Mouse (Mus musculus) liver, embryonic 15.5 days (tissue): ENCODE measurements around the gene Serpinb6a. TPM values are rescaled to one million over a fixed set of nuclear protein-coding genes. Genes with fewer than 3 reads are reported as not detected.

Source experiments
- ATAC-seq: fragments of 200-750 bp; cut with Nextera tagmentation; 2 replicates; pipeline ENCODE4 v1.8.0; 2017; ENCODE audit warnings: moderate number of reproducible peaks, mild to moderate bottlenecking, moderate library complexity; ENCODE audit not compliant: insufficient read depth
- H3K27ac ChIP-seq: fragments of 300-500 bp; sonication (generic); replicated peaks from 2 replicates; pipeline ENCODE4 v1.5.1; 2015; ENCODE audit warnings: mild to moderate bottlenecking, inconsistent platforms
- H3K27me3 ChIP-seq: fragments of 300-500 bp; sonication (generic); 2 replicates; pipeline ENCODE4 v1.6.1; 2015; ENCODE audit warnings: mild to moderate bottlenecking, inconsistent platforms
- H3K36me3 ChIP-seq: fragments of 300-500 bp; sonication (generic); replicated peaks from 2 replicates; pipeline ENCODE4 v1.6.1; 2015; ENCODE audit warnings: moderate library complexity, mild to moderate bottlenecking, inconsistent platforms
- H3K4me1 ChIP-seq: fragments of 300-500 bp; sonication (generic); replicated peaks from 2 replicates; pipeline ENCODE4 v1.6.1; 2015; ENCODE audit warnings: inconsistent platforms
- H3K4me2 ChIP-seq: fragments of 300-500 bp; sonication (generic); 2 replicates; pipeline ENCODE4 v1.6.1; 2015; ENCODE audit warnings: moderate library complexity, mild to moderate bottlenecking, inconsistent platforms
- H3K4me3 ChIP-seq: fragments of 300-500 bp; sonication (generic); replicated peaks from 2 replicates; pipeline ENCODE4 v1.5.1; 2015; ENCODE audit warnings: mild to moderate bottlenecking, inconsistent platforms
- H3K9ac ChIP-seq: fragments of 300-500 bp; sonication (generic); 2 replicates; pipeline ENCODE4 v1.6.1; 2015; ENCODE audit warnings: moderate library complexity, mild to moderate bottlenecking, inconsistent platforms
- H3K9me3 ChIP-seq: fragments of 300-500 bp; sonication (generic); replicated peaks from 2 replicates; pipeline ENCODE4 v1.6.1; 2016; ENCODE audit warnings: inconsistent platforms
- WGBS: fragments of 180-500 bp; shearing (Covaris S2); methylation state at CpG from one replicate; pipeline ENCODE4 v1.1.7; 2015; ENCODE audit warnings: mixed read lengths; ENCODE audit not compliant: insufficient replicate concordance; 5-methylcytosine and 5-hydroxymethylcytosine counted together
- polyA plus RNA-seq: library from polyadenylated mRNA; unstranded; fragments of >200 nt; fragmentation: Nextera tagmentation; extraction: Ambion mirVana; gene quantifications from 2 replicates; pipeline ENCODE4 v1.2.1, GENCODE M21; 2015

Serpinb6a gene
- polyA plus RNA-seq, 1 experiment from 2014 or later: 15.8 TPM

- peaks cover 30% of the 10 kb centered on the region for H3K4me1 ChIP-seq
- peak within 1 kb of the TSS; percentile 70 for H3K27ac ChIP-seq
- WGBS: under 1% methylated on average over 37 of the region's 37 CpGs
- H3K9ac ChIP-seq: peak within 1 kb of the TSS; percentile 83
- no peaks in the 10 kb centered on the region for H3K9me3 ChIP-seq
- peaks cover 16% of the 10 kb centered on the region for H3K36me3 ChIP-seq
- H3K27me3 ChIP-seq: no peaks in the 10 kb centered on the region
- peak within 1 kb of the TSS; percentile 81 for H3K4me3 ChIP-seq
- peak; percentile 82 for ATAC-seq
- peak within 1 kb of the TSS; percentile 88 for H3K4me2 ChIP-seq
Measured at GRCm38 (mm10) chr13:34037172-34038055, 34.8 kb upstream of the Serpinb6a start, which contains the start of gene Bphl. TSS of gene Bphl (plus strand) at chr13:34037597.

- Histone ChIP-seq H3K9me3 (no peaks in the 10 kb centered on the region), H3K4me3 (no peak overlapping the region), H3K9ac (0 out of 2 replicates have a peak overlapping the region, but pooled peaks have one; percentile 83), H3K27me3 (no peaks in the 10 kb centered on the region), H3K27ac (peak overlapping the region; percentile 70; the same call in 1 of the 2 replicates), H3K36me3 (peaks cover 23% of the 10 kb centered on the region), H3K4me2 (peak overlapping the region; percentile 88; the same call in 1 of the 2 replicates), H3K4me1 (peaks cover 33% of the 10 kb centered on the region)
- no peak for ATAC-seq
- 76% methylated on average over 5 of the region's 5 CpGs for WGBS
Measured at GRCm38 (mm10) chr13:34036726-34037125, 34.1 kb upstream of the Serpinb6a start.

DNA sequence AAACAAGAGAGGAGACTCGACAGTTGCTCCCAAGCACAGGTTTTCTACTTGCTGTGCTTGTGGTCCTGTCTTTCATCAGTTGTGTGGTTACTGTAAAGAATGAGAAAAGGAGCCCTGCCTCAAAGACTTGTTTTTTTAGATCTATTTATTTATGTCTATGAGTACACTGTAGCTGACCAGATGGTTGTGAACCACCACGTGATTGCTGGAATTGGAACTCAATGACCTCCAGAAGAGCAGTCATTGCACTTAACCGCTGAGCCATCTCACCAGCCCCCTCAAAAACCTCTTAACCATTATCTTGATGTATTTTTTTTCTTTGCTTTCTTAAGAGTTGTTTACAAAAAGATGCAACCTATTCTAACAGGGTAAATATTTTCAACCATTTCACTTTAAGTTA is 32.8 kb upstream of the Serpinb6a start:
- H3K36me3 ChIP-seq: peaks cover 34% of the 10 kb centered on the region
- 71% methylated on average over 3 of the region's 3 CpGs for WGBS
- H3K4me1 ChIP-seq: peaks cover 36% of the 10 kb centered on the region
- H3K27me3 ChIP-seq: no peaks in the 10 kb centered on the region
- no peak overlapping the region for H3K9ac ChIP-seq
- no peak for ATAC-seq
- H3K4me3 ChIP-seq: no peak overlapping the region
- H3K27ac ChIP-seq: no peak overlapping the region
- H3K4me2 ChIP-seq: no peak overlapping the region
- no peaks in the 10 kb centered on the region for H3K9me3 ChIP-seq

DNA sequence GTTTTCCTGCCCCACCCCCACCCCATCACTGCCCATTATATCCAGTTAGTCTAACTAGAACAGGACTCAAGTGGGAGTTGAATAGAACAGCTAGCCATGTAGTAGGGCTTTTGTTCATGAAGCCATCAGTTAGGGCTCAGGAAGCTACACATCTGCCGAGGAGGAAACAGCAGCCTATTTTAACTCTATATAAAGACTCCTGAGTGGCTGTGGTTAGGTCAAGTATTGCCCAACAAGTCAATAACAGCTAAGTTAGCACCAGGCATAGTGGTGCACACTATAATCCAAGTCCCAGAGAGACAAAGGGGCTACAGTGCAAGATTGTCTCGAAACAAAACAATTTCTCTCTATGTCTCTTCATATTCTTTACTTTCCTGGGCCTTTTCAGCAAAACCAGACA is 29.4 kb upstream of the Serpinb6a start:
- no peak overlapping the region for H3K9ac ChIP-seq
- no peak overlapping the region for H3K27ac ChIP-seq
- peaks cover 16% of the 10 kb centered on the region for H3K4me1 ChIP-seq
- WGBS: 30% methylated on average over 2 of the region's 2 CpGs
- H3K4me2 ChIP-seq: no peak overlapping the region
- ATAC-seq: peak; percentile 25; the same call in 1 of the 2 replicates
- no peak overlapping the region for H3K4me3 ChIP-seq
- no peaks in the 10 kb centered on the region for H3K9me3 ChIP-seq
- peaks cover 61% of the 10 kb centered on the region for H3K36me3 ChIP-seq
- no peaks in the 10 kb centered on the region for H3K27me3 ChIP-seq

DNA sequence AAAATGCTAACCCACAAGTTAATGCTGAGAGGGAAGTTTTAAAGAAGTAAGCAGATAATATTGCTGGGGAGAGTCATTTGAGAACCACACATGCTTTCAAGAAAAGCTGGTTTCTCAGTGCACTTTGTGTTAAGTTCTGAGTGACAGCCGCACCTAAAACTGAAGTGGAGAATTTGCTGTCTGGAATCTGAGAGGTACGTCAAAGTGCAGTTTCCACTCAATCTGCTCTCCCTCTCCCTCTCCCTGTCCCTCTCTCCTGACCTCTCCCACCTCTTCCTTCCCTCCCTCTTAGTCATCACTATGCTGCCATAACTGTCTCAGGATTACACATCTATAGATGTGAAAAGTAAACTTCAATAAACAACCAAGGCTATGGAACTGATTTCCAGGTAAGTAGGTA is 19.4 kb upstream of the Serpinb6a start:
- Histone ChIP-seq H3K9ac (no peak overlapping the region), H3K27ac (no peak overlapping the region), H3K4me3 (no peak overlapping the region), H3K4me1 (no peaks in the 10 kb centered on the region), H3K36me3 (peaks cover 70% of the 10 kb centered on the region), H3K9me3 (no peaks in the 10 kb centered on the region), H3K27me3 (no peaks in the 10 kb centered on the region), H3K4me2 (no peak overlapping the region)
- no peak for ATAC-seq
- 83% methylated on average over 2 of the region's 2 CpGs for WGBS

DNA sequence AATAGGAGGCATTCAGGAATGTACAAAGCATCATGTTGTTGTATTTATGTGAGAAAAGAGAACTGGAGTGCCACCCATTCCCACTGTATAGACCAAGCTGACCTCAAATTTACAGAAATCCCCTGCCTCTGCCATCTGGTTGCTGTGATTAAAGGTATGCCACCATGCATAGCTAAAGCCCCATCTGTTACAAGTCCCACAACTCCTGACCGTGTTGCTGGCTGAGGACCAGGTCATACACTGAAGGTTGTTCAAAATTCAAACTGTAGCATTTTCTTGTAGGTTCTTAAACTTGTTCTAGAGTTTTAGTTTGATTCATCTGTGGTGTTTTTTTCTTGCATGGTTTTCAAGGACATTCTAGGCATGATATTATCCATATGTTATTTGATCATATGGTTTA is 15.9 kb upstream of the Serpinb6a start:
- Histone ChIP-seq H3K9me3 (no peaks in the 10 kb centered on the region), H3K27ac (no peak overlapping the region), H3K9ac (no peak overlapping the region), H3K4me2 (no peak overlapping the region), H3K27me3 (no peaks in the 10 kb centered on the region), H3K4me1 (no peaks in the 10 kb centered on the region), H3K36me3 (peaks cover 89% of the 10 kb centered on the region), H3K4me3 (no peak overlapping the region)
- no peak for ATAC-seq
- WGBS: 74% methylated on average over 1 of the region's 1 CpGs

GRCm38 (mm10) chr13:34016927-34017569 is 14.5 kb upstream of the Serpinb6a start:
- no peaks in the 10 kb centered on the region for H3K27me3 ChIP-seq
- no peak overlapping the region for H3K9ac ChIP-seq
- H3K27ac ChIP-seq: no peak overlapping the region
- no peaks in the 10 kb centered on the region for H3K9me3 ChIP-seq
- H3K4me2 ChIP-seq: no peak overlapping the region
- H3K4me1 ChIP-seq: no peaks in the 10 kb centered on the region
- H3K4me3 ChIP-seq: no peak overlapping the region
- WGBS: 84% methylated on average over 9 of the region's 9 CpGs
- H3K36me3 ChIP-seq: peaks cover 87% of the 10 kb centered on the region
- no peak for ATAC-seq

- peaks cover 29% of the 10 kb centered on the region for H3K36me3 ChIP-seq
Measured at GRCm38 (mm10) chr13:34007234-34007633, 4.6 kb upstream of the Serpinb6a start.

GRCm38 (mm10) chr13:34003058-34003457 is 464 bp upstream of the Serpinb6a start:
- H3K36me3 ChIP-seq: no peaks in the 10 kb centered on the region
- H3K4me3 ChIP-seq: peak overlapping the region; percentile 85
- 2% methylated on average over 5 of the region's 5 CpGs for WGBS
- peak overlapping the region; percentile 82 for H3K4me2 ChIP-seq
- peak overlapping the region; percentile 88 for H3K27ac ChIP-seq
- no peaks in the 10 kb centered on the region for H3K9me3 ChIP-seq
- H3K4me1 ChIP-seq: peaks cover 25% of the 10 kb centered on the region
- ATAC-seq: no peak
- no peaks in the 10 kb centered on the region for H3K27me3 ChIP-seq
- peak overlapping the region; percentile 81 for H3K9ac ChIP-seq

More at GRCm38 (mm10) chr13:34007234-34007633, 4.6 kb upstream of the Serpinb6a start:
- 50% methylated on average over 2 of the region's 2 CpGs for WGBS
- Histone ChIP-seq H3K9me3 (no peaks in the 10 kb centered on the region), H3K4me3 (no peak overlapping the region), H3K4me2 (no peak overlapping the region), H3K27ac (no peak overlapping the region), H3K4me1 (peaks cover 15% of the 10 kb centered on the region), H3K27me3 (no peaks in the 10 kb centered on the region), H3K9ac (no peak overlapping the region)
- ATAC-seq: no peak

- Histone ChIP-seq H3K36me3 (no peaks in the 10 kb centered on the region), H3K4me3 (no peak overlapping the region), H3K9me3 (no peaks in the 10 kb centered on the region), H3K4me1 (0 out of 2 replicates have a peak, but pooled peaks cover 3% of the 10 kb centered on the region), H3K27ac (no peak overlapping the region), H3K27me3 (no peaks in the 10 kb centered on the region), H3K9ac (no peak overlapping the region), H3K4me2 (no peak overlapping the region)
- 0 out of 2 replicates have a peak, but pooled peaks have one; percentile 25 for ATAC-seq
- WGBS: 21% methylated on average over 1 of the region's 1 CpGs
Measured at GRCm38 (mm10) chr13:33995197-33995596, 7.4 kb downstream of the Serpinb6a start.

DNA sequence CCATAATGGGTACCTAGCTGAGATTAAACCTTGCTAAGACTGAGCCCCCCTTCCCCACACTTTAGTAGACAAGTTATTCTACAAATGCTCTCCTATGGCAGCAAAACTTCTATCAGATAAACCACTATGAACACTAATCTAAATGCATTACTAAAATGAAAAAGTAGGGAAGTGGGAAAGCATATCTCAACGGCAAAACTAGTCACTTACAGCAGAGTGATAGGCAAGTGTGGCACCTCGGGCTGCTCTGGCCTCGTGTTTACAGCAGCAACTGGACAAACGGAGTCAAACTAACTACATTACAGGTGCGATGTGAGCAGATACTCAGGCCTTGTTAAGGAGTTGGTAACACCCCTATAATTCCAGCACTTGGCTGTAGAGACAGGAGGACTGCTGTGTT is 13.0 kb downstream of the Serpinb6a start:
- Histone ChIP-seq H3K36me3 (peaks cover 12% of the 10 kb centered on the region; the same call in 1 of the 2 replicates), H3K4me2 (no peak overlapping the region), H3K27me3 (no peaks in the 10 kb centered on the region), H3K27ac (no peak overlapping the region), H3K9ac (no peak overlapping the region), H3K4me1 (0 out of 2 replicates have a peak, but pooled peaks cover 3% of the 10 kb centered on the region), H3K4me3 (no peak overlapping the region), H3K9me3 (no peaks in the 10 kb centered on the region)
- 61% methylated on average over 5 of the region's 5 CpGs for WGBS
- ATAC-seq: no peak
